Mouse (Mus musculus) thymus, adult 18-20 months (tissue): ENCODE data around the gene Sos2.

Experiments used
- DNase-seq, 2 experiments: peaks; one replicate each; pipeline ENCODE4 v3.0.0; 2022; ENCODE audit warnings: mixed read lengths in 2 of 2

Gene Sos2

DNA sequence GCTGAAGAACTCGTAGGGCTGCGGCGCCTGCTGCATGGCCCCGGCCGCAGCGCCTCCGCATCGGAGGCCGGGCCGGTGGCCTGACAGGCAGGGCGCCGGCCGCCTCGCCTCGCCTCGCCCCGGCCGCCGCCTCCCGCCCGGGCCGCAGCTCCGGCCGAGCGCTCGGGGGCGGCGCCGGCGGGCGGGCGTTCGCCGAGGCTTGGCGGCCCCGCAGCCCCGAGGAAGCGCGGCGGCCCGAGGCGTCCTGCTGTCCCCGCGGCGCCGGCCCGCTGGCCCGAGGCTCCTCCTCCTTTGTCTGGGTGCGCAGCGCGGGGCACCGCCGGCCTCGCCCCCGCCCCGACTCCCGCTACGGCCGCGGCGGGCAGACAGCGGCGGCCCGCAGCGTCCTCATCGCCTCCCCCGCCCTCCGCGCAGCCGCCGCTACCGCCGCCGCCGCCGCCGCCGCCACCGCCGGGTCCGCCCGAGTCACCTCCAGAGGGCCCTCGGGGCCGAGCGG, at the start of gene Sos2:
Sos2 (minus strand) TSS at position 287 of the 496 bp plus-strand sequence.
- peak; percentile 19 to 20 for DNase-seq

DNA sequence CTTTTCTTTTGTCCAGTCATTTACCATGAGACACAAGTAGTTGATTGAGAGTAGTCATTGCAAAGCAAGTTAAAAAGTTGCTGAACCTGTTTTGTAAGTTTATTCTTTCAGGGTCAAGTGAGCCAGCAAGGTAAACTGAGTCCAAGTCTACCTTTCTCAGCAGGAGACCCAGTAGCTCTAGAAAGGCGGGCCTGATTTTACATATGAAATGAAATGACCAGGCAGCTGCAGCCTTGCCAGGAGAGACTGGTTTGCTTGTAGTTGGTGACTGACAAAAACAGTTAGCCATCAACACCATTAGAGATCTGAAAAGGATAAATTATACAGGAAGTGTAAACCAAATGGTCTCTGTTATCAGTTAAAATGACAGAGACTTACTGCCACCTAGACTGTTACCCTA, 48.7 kb upstream of the Sos2 start:
- DNase-seq, result no peak

DNA sequence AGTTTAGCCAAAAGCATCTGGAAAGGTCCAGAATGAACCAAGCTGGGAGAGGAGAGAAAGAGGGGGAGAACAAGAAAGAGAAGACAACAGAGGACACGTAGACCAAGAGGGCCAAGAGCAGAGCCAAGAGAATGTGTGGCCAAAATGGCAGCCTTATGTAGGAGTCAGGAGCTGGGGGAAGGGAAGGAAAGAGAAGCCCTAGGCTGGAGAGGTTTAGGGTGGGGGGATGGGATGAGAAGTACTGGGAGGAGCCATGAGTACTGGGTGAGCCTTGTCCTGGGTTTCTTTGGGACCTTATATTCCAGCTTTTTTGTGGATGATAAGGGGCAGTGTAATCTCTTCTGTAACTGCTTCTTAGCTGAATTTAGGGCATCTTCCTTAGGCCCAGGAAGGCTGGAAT, 47.6 kb upstream of the Sos2 start:
- no peak for DNase-seq

DNA sequence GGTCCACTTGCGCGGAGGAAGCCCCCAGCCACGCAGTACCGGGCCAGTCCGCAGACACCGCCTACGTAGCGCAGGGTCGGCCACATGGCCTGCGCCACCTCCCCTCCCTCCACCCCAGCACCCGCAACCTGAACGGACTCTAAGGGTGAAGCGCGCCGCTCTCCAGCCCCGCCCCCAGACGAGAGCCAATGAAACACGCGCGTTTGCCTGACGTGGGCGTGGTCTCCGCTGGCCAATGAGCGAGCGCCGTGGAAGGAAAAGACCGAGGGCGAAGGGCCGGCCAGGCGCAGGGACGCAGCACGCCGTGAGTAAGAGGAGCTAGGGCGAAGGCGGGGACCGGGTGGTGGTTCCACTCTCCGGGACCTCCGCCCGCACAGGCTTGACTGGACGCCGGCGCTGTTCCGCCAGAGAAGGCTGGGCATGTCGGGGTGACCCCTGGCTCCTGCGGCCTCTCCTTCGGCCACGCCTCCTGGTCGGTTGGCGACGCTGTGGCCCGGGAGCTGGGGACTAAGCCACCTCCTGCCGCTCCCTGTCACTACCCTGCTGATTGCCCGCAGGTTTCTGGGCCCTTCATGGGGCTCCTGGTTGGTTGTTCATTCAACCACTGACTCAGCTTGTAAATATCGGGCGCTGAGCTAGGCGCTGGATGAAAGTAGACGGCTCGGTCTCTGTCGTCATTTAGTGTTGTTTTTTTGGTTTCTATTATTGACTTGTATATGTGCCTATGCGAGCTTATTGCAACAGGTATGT, 43.2 kb upstream of the Sos2 start, which contains the start of the genes L2hgdh and Atp5s:
L2hgdh (minus strand) TSS at position 163 of the 750 bp plus-strand sequence.
Atp5s (plus strand) TSS at position 240 of the 750 bp plus-strand sequence.
- DNase-seq, result peak; percentile 91 to 92

DNA sequence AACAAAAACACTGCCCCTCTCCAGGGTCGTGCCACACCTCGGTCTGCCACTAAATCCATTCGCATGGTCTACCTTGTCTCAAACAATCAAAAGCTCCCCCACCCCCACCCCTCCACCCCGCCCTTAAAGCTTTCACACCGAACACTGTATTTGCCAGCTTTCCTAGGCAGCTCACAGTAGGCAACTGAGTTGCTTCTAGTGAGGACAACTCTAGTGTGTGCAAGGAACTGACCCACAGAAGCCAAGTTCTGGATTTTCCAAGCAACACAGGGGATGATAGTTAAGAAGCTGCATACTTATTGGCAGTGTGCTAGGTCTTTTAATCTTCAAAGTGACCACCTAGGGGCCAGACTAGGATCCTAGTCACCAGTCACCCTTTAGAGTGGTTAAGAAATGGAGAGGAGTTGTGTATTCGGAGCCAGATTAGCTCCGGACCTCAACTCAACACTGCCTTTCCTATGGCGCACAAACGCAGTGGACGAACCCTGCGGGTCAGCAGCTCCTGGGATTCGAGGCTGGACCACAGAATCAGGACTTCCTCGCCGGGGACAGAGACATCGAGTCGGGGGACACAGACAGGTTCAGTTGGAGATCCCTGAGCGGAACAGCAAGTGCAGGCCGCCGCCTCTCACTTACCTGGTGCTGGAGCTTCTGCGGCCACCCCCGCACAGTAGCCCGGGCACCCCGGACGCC, 42.5 kb upstream of the Sos2 start:
- DNase-seq, result no peak

DNA sequence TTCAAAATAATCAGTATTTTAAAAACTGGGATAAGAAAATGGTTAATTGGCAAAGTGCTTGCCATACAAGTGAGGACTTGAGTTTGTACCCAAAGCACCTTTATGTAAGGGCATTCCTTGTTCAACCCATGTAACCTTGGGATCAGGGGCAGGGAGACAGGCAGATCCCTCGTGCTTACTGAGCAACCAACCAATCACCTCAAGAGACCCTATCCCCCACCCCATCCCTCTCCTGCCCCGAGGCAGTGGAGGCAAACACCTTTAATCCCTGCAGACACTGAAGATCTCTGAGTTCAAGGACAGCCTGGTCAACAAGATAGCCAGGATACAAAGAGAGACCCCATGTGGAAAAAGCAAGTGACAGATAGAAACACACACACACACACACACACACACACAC, 41.7 kb upstream of the Sos2 start:
- DNase-seq, result no peak

DNA sequence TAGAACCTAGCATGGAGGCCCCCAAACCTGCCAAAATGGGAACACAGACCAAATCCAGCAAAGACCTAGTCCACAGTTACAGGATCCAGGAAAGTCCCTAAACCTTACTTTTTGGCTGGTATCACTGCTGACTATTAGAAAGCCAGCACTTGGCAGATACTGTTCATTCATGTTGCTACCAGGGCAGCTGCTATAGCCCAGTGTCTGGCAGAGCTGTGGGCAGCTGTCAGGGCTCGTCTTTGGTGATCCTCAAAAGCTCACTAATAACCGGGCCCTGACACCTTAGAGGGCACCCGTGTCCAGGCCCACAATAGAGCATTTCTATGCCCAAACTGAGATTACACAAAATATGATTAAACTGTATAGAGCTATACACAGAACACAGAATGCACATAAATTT, 41.2 kb upstream of the Sos2 start:
- DNase-seq, result no peak

DNA sequence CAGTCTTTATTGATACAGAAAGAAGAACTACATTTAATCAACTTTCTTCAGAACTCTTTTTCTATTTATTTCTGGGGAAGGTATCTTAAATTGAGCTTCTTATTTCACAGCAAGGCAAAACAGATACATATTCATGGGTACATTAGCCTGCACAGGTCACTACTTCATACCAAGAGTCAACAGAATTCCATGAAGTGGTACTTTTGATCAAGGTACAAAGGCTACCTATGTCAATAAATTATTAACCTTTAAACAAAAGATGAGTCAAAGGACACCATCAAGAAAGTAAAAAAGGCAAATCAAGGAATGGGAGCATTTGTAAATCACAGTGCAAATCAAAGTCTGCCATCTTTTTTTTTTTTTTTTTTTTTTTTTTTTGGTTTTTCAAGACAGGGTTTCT, 32.0 kb upstream of the Sos2 start:
- no peak for DNase-seq

DNA sequence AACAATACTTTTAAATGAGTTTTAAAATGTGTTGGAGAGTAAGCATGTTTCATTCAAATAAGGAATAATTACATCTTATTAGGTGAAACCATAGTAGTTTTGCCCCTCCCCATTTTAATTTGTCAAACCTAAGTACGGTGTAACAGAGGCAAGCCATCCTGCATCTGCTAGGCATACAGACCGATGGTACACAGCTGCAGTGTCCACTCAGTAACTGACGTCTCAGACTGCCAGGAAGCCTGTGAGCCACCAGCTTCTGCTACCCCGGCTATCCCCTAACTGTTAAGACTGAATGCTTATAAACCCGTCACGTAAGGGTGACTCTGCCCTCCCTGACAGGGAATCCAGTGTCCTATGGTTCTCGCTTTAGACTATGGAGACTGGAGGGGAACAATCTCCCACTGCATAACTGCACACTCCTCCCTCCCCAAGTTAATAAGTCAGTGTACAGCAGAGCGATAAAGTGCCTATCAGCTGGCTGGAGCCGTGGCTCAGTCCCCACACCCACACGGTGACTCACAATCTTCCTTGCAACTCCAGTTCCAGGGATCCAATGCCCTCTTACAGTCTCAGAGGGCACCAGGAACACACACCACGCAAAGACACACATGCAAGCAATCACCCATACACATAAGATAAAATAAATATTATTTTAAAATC, 23.3 kb upstream of the Sos2 start:
- no peak for DNase-seq

DNA sequence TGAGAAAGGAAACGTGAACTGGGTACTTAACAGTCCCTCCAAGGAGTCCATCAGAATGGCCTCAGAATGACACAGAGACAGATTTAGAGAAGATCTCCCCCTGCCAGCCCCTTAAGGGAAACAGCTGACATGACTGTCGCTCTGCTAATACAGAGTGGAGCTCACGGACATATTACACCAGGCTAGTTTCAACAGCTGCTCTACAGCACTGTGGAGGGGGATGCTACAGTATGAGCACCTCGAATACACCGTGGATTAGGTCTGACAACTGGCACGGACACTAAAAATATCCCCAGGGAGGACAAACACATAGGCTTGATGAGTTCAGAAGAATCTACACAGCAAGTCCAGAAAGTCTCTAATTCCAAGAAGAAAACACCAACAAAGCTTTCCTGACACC, 16.7 kb upstream of the Sos2 start:
- DNase-seq, result no peak

DNA sequence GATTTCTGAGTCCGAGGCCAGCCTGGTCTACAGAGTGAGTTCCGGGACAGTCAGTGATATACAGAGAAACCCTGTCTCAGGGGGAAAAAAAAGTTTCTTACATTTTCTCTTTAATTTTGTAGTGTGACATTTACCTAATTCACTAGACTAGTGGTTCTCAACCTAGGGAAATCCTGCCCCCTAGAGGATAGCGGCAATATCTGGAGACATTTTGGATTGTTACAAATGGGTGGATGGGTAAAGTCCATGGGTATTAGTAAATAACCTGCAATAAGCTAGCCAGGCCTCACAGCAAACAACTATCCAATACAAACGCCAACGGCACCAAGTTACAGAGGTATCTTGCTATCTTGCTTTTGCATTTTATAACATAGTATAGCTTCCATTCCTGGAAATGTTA, 15.1 kb upstream of the Sos2 start:
- peak in 1 of 2 experiments; percentile 18 for DNase-seq

DNA sequence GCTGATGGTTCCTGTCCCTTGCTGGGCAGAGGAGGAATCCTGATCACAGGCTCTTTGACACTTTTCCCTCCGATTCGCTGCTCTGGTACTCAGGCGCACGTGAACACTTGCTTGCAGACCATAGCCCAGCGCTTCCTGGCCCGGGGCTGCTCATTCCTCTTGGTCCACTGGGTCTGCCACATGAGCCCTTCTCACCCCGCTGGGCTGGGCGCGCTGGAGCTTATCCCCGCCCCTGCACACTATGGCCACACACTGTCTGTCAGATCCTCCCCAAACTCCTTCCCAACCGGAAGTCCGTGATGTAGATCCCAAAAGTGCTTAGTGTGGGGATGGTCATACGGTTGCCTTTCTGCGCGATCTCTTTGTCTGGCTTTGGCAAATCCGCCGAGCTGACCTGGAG, 11.8 kb upstream of the Sos2 start:
- DNase-seq, result no peak

DNA sequence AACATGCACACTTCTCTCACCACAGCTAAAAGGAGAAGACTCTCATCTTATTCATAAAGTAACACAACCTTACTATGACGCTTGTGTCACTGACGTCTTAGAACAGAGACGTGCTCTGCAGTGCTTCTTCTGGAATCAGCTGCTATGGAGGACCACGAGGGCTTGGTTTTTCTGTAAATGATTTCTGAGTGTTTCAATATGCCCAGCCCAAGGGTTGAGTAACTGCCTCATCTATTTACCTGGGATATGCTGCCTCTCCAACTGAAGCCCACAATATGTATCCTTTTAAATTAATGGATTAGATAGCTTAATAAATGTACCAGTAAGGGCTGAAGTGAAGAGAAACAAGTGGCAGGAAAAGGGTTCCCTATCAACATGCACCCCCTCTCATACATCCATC, 9.1 kb upstream of the Sos2 start:
- DNase-seq, result no peak

DNA sequence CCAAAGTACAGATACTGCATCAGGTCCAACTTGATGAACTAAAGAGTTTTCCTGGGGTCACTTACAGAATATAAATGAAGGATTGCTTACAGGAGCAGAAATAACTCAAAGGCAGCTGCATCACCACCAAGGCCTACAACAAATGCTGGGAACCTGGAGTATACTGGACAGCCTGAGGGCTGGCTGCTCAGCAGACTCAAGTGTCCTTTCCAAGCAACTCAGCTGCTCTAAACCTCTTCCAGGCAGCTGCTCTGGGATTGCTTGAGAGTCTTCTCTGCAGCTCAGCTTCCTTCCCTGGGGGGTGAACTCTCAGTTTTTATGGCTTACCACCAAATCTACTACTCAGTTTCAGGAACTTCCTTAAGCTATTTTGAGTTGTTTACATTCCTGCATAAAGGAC, 7.4 kb upstream of the Sos2 start:
- DNase-seq, result no peak

DNA sequence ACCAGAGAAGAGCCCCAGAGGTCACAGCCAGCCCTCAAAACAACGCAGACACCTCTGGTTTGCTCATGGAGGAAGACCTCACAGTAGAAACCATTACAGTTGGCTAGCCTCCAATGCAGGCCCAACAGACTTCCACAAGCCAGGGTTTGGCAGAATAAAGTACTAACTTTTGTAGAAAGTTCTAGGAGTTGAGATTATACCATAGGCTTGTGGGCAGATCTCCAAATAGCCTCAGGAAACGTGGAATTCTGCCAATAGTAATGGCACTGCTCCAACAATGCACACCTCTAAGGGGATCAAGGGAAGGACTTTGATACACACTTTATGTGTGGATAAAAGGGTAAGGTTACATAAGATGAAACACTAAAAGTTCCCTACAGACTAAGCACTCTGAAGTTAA, 6.7 kb upstream of the Sos2 start:
- DNase-seq, result no peak

DNA sequence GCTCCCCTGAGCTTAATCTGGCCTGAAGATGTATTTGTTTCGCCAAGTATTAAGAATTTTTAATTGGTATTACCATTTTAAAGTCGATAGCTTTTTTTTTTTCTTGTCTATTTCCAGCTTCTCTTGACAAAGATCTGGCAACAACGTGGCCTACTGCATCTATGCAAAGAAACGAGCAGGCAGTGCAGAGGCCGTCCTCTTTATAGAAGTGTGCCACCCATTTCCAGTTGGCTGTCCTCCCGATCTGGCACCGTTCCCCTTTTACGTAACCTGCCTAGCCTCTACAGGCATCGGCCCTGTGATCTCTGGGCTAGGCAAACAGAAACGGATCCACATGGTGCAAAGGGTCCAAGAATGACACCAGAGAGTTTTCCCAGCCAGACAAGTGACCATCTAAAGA, 1.9 kb upstream of the Sos2 start:
- DNase-seq, result peak; percentile 10 to 14

DNA sequence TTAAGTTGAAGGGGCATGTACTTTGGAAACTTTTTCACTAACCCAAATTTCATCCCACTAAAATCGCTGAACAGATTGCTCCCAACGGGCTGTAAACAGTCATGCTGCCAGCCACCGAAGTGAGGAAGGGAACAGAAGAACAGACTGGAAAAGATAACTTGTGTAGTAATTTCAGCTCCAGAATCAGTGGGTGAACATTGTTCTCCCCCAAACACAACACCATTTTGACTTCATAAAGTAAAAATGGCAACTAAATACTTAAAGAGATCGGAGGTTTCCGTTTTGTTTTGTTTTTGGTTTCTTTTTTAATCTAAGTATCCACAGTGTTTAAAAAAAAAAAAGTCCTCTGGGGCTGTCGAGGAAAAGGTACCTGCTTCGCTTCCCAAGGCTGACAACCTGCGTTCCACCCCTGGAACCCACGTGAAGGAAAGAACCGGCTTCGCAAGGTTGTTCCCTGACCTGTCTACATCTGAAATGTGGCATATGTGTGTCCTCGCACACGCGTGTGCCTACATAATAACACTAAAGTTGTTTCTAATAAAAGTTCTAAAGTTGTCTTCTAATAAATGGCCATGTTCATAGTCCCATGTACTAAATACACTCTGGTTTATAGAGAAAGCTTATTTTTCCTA, 1.3 kb upstream of the Sos2 start:
- DNase-seq, result no peak

DNA sequence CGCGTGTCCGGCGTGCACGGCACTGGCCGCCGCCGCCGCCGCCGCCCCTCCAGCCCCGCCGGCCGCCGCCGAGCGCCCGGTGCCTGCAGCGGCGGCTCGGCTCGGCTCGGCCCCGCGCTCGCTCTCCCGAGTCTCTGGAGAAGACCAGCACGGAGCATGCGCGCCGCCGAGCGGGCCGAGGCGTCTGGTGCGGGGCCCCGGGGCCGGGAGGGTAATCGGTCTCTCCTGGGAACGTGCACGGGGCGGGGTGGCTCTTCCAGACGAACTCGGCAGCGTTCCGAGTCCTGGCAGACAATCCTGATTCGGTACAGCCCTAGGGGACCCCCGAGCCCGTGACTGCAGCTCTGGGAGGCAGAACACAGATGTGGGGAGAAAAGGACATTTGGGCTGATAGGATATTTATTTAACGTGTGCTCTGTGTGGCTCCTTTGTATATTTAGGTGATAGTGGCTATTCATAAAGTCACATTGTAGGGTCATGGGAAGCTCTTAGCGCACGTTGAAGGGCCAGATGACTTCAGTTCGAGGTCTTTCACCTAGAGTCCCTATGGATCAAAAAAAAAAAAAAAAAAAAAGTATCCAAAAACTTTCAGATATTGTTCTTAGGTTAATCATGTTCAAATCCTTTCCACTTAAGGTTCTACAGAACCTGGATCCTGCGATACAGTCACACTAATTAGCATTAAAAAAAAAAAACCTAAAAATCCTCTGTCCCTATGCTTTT, 574 bp upstream of the Sos2 start:
- peak; percentile 65 to 69 for DNase-seq

DNA sequence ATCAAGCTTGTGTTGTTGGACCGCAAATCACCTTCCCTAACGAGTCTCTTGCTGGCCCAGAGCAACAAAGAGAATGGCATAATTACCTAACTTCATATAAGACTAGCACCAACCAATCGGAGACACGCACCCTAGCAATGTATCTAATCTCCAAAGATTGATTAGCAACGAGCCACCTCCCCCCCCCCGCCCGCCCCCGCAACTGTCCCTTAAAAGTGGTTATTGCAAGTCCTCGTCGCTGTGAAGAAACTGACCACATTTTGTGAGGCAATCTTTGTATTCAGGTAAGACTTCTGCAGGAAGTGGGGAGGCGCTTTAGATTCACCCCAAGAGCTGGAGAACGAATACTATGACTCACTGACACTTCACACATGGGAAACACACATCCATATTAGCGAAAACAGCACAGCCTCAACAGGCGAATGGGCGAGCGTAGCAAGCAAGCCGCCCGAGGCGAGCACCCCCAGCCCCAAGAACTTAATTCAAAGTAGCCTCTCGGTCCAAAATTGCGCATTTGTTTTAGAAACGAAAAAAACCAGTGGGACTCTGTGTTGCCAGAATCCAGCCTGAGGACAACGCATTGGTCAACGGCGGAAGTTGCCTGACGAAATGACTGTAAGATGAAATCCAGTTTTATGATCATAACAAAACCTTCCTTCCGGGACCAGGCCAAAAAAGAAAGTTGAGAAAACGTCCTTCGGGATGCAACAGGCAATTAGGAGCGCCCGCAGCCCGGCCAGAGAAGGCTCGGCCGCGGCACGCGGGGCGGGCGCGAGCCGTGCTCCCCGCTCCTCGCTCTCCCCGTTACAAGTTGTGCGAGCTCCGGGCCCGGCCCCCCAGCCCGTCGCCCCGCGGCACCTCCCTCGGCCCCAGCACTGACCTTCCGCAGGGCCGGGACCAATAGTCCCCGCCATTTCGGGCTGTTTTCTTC, 752 bp downstream of the Sos2 start:
- DNase-seq, result peak; percentile 12 to 32

DNA sequence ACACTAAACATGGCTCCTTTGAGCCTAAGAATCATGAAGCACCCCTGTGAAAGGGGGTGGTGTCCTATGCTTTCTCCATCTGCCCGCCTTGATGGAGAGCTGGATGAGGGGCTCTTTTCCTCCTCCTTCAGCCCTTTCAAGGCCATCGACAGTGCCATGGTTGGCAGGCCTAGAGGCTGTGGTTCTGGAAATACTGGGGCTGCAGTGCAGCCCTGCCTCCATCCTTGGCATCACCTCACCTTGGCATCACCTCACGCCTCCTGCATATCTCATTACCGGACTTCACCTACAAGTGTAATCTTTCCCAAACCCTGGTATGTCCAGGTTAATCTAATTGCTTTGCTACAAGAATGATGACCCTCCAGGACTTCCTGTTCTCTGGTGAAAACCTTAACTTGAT, 5.5 kb downstream of the Sos2 start:
- no peak for DNase-seq
